Mouse (Mus musculus): ENCODE measurements around the gene Cbs.

GRCm38 (mm10) chr17:31583185-31583584 is 53.9 kb downstream of the Cbs start:
- no peak for TF ChIP-seq POLR2A (IDR thresholded peaks at IDR 0.05; ENCODE audit: borderline replicate concordance, extremely low read depth, insufficient read depth, insufficient read length, poor library complexity, severe bottlenecking)
- no peak for TF ChIP-seq CTCF (IDR thresholded peaks at IDR 0.05; ENCODE audit: borderline replicate concordance, extremely low read depth, insufficient read depth, insufficient read length)

Data from brain, embryonic 14.5 days (tissue).